In the genomic region with DNA sequence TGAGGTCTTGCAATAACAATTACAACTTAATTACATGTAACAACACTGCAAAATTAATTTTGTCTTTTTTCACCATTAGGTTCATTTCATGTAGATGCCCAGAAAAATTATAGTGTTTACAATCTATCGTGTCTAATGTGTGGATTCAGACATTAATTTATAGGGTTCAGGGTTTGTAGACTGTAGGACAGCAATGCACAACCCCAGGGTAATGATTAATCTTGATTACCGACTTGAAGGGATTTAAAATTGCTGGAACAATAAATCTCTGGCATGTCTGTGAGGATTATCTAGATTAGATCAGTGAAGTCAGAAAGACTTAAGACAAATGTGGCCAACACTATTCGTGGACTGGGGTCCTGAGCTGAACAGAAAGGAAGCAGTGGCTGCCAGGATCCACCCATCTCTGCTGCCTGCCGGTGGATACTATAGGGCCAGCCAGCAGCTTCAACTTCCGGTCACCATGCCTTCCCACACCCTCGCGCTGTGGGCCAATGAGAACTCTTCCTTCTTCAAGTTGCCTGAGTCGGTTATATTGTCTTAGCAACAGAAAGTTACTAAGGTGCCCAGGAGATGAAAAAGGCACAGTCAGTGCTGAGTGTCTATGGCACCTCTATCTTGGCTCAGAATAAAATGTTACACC, we compare ENCODE assay signal across 22 mouse cellular contexts. TPM values are rescaled to one million over a fixed set of nuclear protein-coding genes. Genes with fewer than 3 reads are reported as not detected.
DNase-seq lines count a peak whose midpoint lies in the region; ATAC-seq lines count a peak whose summit lies in the region.
"Had no signal": no experiment of that assay in that cellular context is flagged by ENCODE, and none has a peak within 500 bp of the region (broad histone marks: within the 10 kb centered on the region; RNA-seq: fewer than 3 reads in every experiment).

No protein-coding gene starts in this region.

- ATAC-seq in common myeloid progenitor, adult 5-6 weeks (replicated peaks; ENCODE audit: low read depth, poor library complexity, severe bottlenecking): peak; percentile 56; the same call in 1 of the 2 replicates
- peak; percentile 83 for ATAC-seq in intestine, embryonic 14.5 days (replicated peaks; ENCODE audit: low FRiP score, low TSS enrichment, low read depth)
- peak; percentile 71; the same call in 1 of the 2 replicates for ATAC-seq in stomach, embryonic 14.5 days (ENCODE audit: insufficient number of reproducible peaks, insufficient read depth, low FRiP score, low read depth)
- ATAC-seq: hindbrain, embryonic 16.5 days had no signal

- no peak overlapping the region for H3K4me3 ChIP-seq in intestine, embryonic 14.5 days (ENCODE audit: low read depth, low read length)
- H3K4me3 ChIP-seq in stomach, embryonic 14.5 days (ENCODE audit: low read depth, low read length): no peak overlapping the region
- H3K4me3 ChIP-seq: heart, embryonic 10.5 days; midbrain, embryonic 10.5 days; neural tube, embryonic 12.5 days had no signal

- no peaks in the 10 kb centered on the region for H3K36me3 ChIP-seq in intestine, embryonic 14.5 days (ENCODE audit: control insufficient read depth, insufficient read depth, low read length)
- no peaks in the 10 kb centered on the region for H3K36me3 ChIP-seq in stomach, embryonic 14.5 days (ENCODE audit: control insufficient read depth, insufficient read depth, low read length)
- H3K36me3 ChIP-seq: heart, embryonic 10.5 days; midbrain, embryonic 10.5 days; neural tube, embryonic 12.5 days had no signal

- 44% methylated on average over 8 of the region's 8 CpGs for WGBS in intestine, embryonic 14.5 days
- WGBS in stomach, embryonic 14.5 days: 38% methylated on average over 8 of the region's 8 CpGs

- H3K27me3 ChIP-seq in intestine, embryonic 14.5 days (replicated peaks; ENCODE audit: control insufficient read depth, insufficient read depth, low read length): no peaks in the 10 kb centered on the region
- H3K27me3 ChIP-seq in stomach, embryonic 14.5 days (ENCODE audit: control insufficient read depth, insufficient read depth, low read length): no peaks in the 10 kb centered on the region
- H3K27me3 ChIP-seq: neural tube, embryonic 12.5 days had no signal

- no peaks in the 10 kb centered on the region for H3K9me3 ChIP-seq in intestine, embryonic 14.5 days (ENCODE audit: control insufficient read depth, low read length)
- no peaks in the 10 kb centered on the region for H3K9me3 ChIP-seq in stomach, embryonic 14.5 days (ENCODE audit: control insufficient read depth, low read depth, low read length)
- H3K9me3 ChIP-seq: heart, embryonic 10.5 days; midbrain, embryonic 10.5 days; neural tube, embryonic 12.5 days had no signal

- H3K27ac ChIP-seq in intestine, embryonic 14.5 days (ENCODE audit: low read depth): peak overlapping the region; percentile 57; the same call in 1 of the 2 replicates
- H3K27ac ChIP-seq in stomach, embryonic 14.5 days (ENCODE audit: low read length): peak overlapping the region; percentile 78; the same call in 1 of the 2 replicates
- H3K27ac ChIP-seq: midbrain, embryonic 10.5 days; neural tube, embryonic 12.5 days had no signal

- DNase-seq in kidney, postnatal 10 days: peak; percentile 14
- no peak for DNase-seq in kidney, adult 8-10 months
- DNase-seq in intestine, embryonic 14.5 days (ENCODE audit: low spot score): no peak
- no peak for DNase-seq in left cerebral cortex, postnatal 14 days (ENCODE audit: low spot score in 2 of 2)
- no peak for DNase-seq in gastrocnemius, adult 18-20 months (ENCODE audit: low spot score)
- DNase-seq: adrenal gland, postnatal 36 days; cerebellum, adult 9-11 months; gastrocnemius, postnatal 10 days; heart, postnatal 14 days; layer of hippocampus, postnatal 36 days; lung, postnatal 14 days; thymus, adult 2 months had no signal

- peaks cover 13% of the 10 kb centered on the region; the same call in 1 of the 2 replicates for H3K4me1 ChIP-seq in intestine, embryonic 14.5 days (replicated peaks; ENCODE audit: control insufficient read depth, insufficient read depth, low read length)
- peaks cover 16% of the 10 kb centered on the region; the same call in 1 of the 2 replicates for H3K4me1 ChIP-seq in stomach, embryonic 14.5 days (ENCODE audit: control insufficient read depth, insufficient read depth, low read length)
- H3K4me1 ChIP-seq: neural tube, embryonic 12.5 days had no signal

- peak overlapping the region; percentile 20 for H3K4me2 ChIP-seq in intestine, embryonic 14.5 days (ENCODE audit: low read length)
- H3K4me2 ChIP-seq in stomach, embryonic 14.5 days (replicated peaks; ENCODE audit: low read depth, low read length): no peak overlapping the region
- H3K4me2 ChIP-seq: neural tube, embryonic 12.5 days had no signal

- intact Hi-C loops in left cerebral cortex, postnatal 14 days (cut with DNase I): no loop called here

- H3K9ac ChIP-seq in intestine, embryonic 14.5 days (ENCODE audit: low read length): no peak overlapping the region
- H3K9ac ChIP-seq in stomach, embryonic 14.5 days (replicated peaks; ENCODE audit: low read depth, low read length): no peak overlapping the region
- H3K9ac ChIP-seq: neural tube, embryonic 12.5 days had no signal

RNA-seq across cellular contexts. Expression of a gene that starts 59.1 kb away (rescaled TPM):
- 2.7 and 14.1 TPM in 2 replicates for total RNA-seq in common myeloid progenitor, adult 5-6 weeks (2017)
- 45.5 and 59.1 TPM in 2 replicates for polyA plus RNA-seq in intestine, embryonic 14.5 days (2014; fragmentation: Nextera tagmentation; extraction: Ambion mirVana)
- 46.6 and 51.6 TPM in 2 replicates for polyA plus RNA-seq in stomach, embryonic 14.5 days (2014; fragmentation: Nextera tagmentation; extraction: Ambion mirVana)
- 10 to 100 TPM; 10.8 to 12.1 TPM for total RNA-seq in left cerebral cortex, postnatal 14 days (2021)
- 1 to 10 TPM; 1.5 to 2.9 TPM for total RNA-seq in gastrocnemius, adult 18-20 months (2021)

RNA-seq across cellular contexts. Expression of a gene that starts 60.0 kb away (rescaled TPM):
- 0.58 and 1.3 TPM in 2 replicates for total RNA-seq in common myeloid progenitor, adult 5-6 weeks (2017)
- not detected in 2 replicates for polyA plus RNA-seq in intestine, embryonic 14.5 days (2014; fragmentation: Nextera tagmentation; extraction: Ambion mirVana)
- polyA plus RNA-seq in stomach, embryonic 14.5 days (2014; fragmentation: Nextera tagmentation; extraction: Ambion mirVana): 0.72 TPM in 1 of 2 replicates, not detected in the other
- total RNA-seq in left cerebral cortex, postnatal 14 days (2021): not detected
- not detected for total RNA-seq in gastrocnemius, adult 18-20 months (2021)
- total RNA-seq: adrenal gland, postnatal 36 days; ES-E14; gastrocnemius, postnatal 10 days; heart, postnatal 14 days; layer of hippocampus, postnatal 36 days; left cerebral cortex, postnatal 36 days; liver, adult 2 months; monocyte, adult 5-6 weeks had no signal
- polyA plus RNA-seq: liver, adult 2 months; thymus, adult 2 months had no signal
